Mouse (Mus musculus) kidney, adult 2 months (tissue): ENCODE data around the gene Nr1h3.
A peak's percentile ranks its signal among the peaks of the same experiment; 100 is the strongest.

ENCODE experiments used
- CTCF ChIP-seq: fragments of 200-500 bp; conservative IDR thresholded peaks from 2 replicates; pipeline ENCODE4 v1.5.1; 2011; ENCODE audit warnings: low read depth, mild to moderate bottlenecking, control low read depth, low read length, moderate library complexity, mixed read lengths; ENCODE audit not compliant: insufficient read depth, insufficient read length
- POLR2A ChIP-seq: fragments of 200-500 bp; IDR thresholded peaks from one replicate; pipeline ENCODE4 v1.6.1; 2011; ENCODE audit warnings: low read depth, low read length, control low read depth

DNA sequence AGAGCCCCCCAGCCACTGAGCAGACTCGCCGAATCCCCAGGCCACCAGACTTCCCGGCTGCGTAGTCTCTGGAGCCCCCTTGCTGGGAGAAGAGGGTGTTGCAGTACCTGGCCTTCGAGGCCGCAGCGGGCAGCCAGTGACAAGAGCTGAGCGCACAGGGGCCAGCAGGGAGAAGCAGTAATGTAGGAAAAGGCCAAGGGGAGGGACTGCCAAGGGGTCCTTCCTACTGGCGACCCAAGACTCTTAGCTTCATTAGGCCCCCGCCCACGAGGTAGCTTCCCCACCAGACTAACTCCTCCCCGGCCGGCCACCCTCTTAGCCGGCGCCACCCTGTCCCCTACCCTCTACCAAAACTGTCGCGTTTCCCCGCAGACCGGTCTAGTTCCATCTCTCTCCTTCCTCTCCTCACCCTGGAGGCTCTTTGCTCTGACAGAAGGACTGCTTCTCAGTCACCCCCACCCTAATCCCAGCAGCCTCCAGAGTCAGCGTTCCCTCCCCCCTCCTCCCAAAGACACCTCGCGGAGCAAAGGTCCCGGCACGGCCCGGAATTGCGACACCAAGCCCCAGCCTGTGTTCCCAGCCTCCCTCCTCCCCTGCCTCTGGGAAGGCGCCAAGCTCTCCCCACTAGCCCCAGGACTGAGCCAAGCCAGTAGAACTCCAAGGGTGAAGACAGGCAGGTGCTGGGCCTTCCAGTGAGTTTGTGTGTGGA lies 7.9 kb downstream of the Nr1h3 start:
- peak; percentile 77 for TF ChIP-seq CTCF
- peak; percentile 12 for TF ChIP-seq POLR2A
